Mouse (Mus musculus): ENCODE results near the gene Tas2r104. TPM values are rescaled to one million over a fixed set of nuclear protein-coding genes. Genes with fewer than 3 reads are reported as not detected.

The Tas2r104 gene
- not detected in 2 replicates for polyA plus RNA-seq (2014; fragmentation: Nextera tagmentation; extraction: Ambion mirVana)

- ATAC-seq (ENCODE audit: low read depth): no peak
- WGBS: 88% methylated on average over 1 of the region's 1 CpGs
- DNase-seq (ENCODE audit: low spot score): no peak
Observed at GRCm38 (mm10) chr6:131685644-131686043, at the start of gene Tas2r104. TSS of gene Tas2r104 (minus strand) at chr6:131685744.

GRCm38 (mm10) chr6:131712803-131713202, 27.3 kb upstream of the Tas2r104 start:
- Histone ChIP-seq H3K27ac (replicated peaks; ENCODE audit: low read depth, low read length) (no peak overlapping the region), H3K9ac (ENCODE audit: low read depth, low read length) (no peak overlapping the region), H3K4me1 (ENCODE audit: control insufficient read depth, insufficient read depth, low read length) (no peaks in the 10 kb centered on the region), H3K4me3 (ENCODE audit: low read depth, low read length) (no peak overlapping the region), H3K36me3 (ENCODE audit: control insufficient read depth, insufficient read depth, low read length) (no peaks in the 10 kb centered on the region), H3K27me3 (replicated peaks; ENCODE audit: control insufficient read depth, insufficient read depth, low read length) (no peaks in the 10 kb centered on the region), H3K4me2 (ENCODE audit: low read depth, low read length) (no peak overlapping the region), H3K9me3 (ENCODE audit: control insufficient read depth, low read length) (no peaks in the 10 kb centered on the region; the same call in 1 of the 2 replicates)
- 52% methylated on average over 7 of the region's 7 CpGs for WGBS
- DNase-seq (ENCODE audit: low spot score) (no peak), ATAC-seq (ENCODE audit: low read depth) (no peak)

More at GRCm38 (mm10) chr6:131685644-131686043, at the start of gene Tas2r104:
- Histone ChIP-seq H3K27ac (replicated peaks; ENCODE audit: low read depth, low read length) (no peak within 1 kb of the TSS), H3K9me3 (ENCODE audit: control insufficient read depth, low read length) (peaks cover 6% of the 10 kb centered on the region; the same call in 1 of the 2 replicates), H3K4me3 (ENCODE audit: low read depth, low read length) (no peak within 1 kb of the TSS), H3K4me1 (ENCODE audit: control insufficient read depth, insufficient read depth, low read length) (no peaks in the 10 kb centered on the region), H3K36me3 (ENCODE audit: control insufficient read depth, insufficient read depth, low read length) (no peaks in the 10 kb centered on the region), H3K27me3 (replicated peaks; ENCODE audit: control insufficient read depth, insufficient read depth, low read length) (no peaks in the 10 kb centered on the region), H3K9ac (ENCODE audit: low read depth, low read length) (no peak within 1 kb of the TSS), H3K4me2 (ENCODE audit: low read depth, low read length) (no peak within 1 kb of the TSS)

- Histone ChIP-seq H3K4me2 (ENCODE audit: low read depth, low read length) (no peak within 1 kb of the TSS), H3K4me3 (ENCODE audit: low read depth, low read length) (no peak within 1 kb of the TSS), H3K27me3 (replicated peaks; ENCODE audit: control insufficient read depth, insufficient read depth, low read length) (no peaks in the 10 kb centered on the region), H3K27ac (replicated peaks; ENCODE audit: low read depth, low read length) (no peak within 1 kb of the TSS), H3K9ac (ENCODE audit: low read depth, low read length) (no peak within 1 kb of the TSS), H3K9me3 (ENCODE audit: control insufficient read depth, low read length) (peaks cover 12% of the 10 kb centered on the region; the same call in 1 of the 2 replicates), H3K36me3 (ENCODE audit: control insufficient read depth, insufficient read depth, low read length) (no peaks in the 10 kb centered on the region), H3K4me1 (ENCODE audit: control insufficient read depth, insufficient read depth, low read length) (no peaks in the 10 kb centered on the region)
- DNase-seq (ENCODE audit: low spot score) (no peak), ATAC-seq (ENCODE audit: low read depth) (no peak)
Observed at GRCm38 (mm10) chr6:131689963-131690362, 4.4 kb upstream of the Tas2r104 start, which contains the start of gene Tas2r114. TSS of gene Tas2r114 (minus strand) at chr6:131690063.

GRCm38 (mm10) chr6:131687395-131687794, 1.9 kb upstream of the Tas2r104 start, which contains the start of gene Tas2r105:
TSS of gene Tas2r105 (minus strand) at chr6:131687495.
- H3K9me3 ChIP-seq (ENCODE audit: control insufficient read depth, low read length): peaks cover 12% of the 10 kb centered on the region; the same call in 1 of the 2 replicates
- DNase-seq (ENCODE audit: low spot score) (no peak), ATAC-seq (ENCODE audit: low read depth) (no peak)
- WGBS: 64% methylated on average over 1 of the region's 1 CpGs
- no peaks in the 10 kb centered on the region for H3K36me3 ChIP-seq (ENCODE audit: control insufficient read depth, insufficient read depth, low read length)
- H3K27ac ChIP-seq (replicated peaks; ENCODE audit: low read depth, low read length): no peak within 1 kb of the TSS
- no peaks in the 10 kb centered on the region for H3K4me1 ChIP-seq (ENCODE audit: control insufficient read depth, insufficient read depth, low read length)
- H3K4me3 ChIP-seq (ENCODE audit: low read depth, low read length): no peak within 1 kb of the TSS
- H3K9ac ChIP-seq (ENCODE audit: low read depth, low read length): no peak within 1 kb of the TSS
- no peaks in the 10 kb centered on the region for H3K27me3 ChIP-seq (replicated peaks; ENCODE audit: control insufficient read depth, insufficient read depth, low read length)
- no peak within 1 kb of the TSS for H3K4me2 ChIP-seq (ENCODE audit: low read depth, low read length)

- DNase-seq (ENCODE audit: low spot score) (no peak), ATAC-seq (ENCODE audit: low read depth) (no peak)
- no peaks in the 10 kb centered on the region for H3K27me3 ChIP-seq (replicated peaks; ENCODE audit: control insufficient read depth, insufficient read depth, low read length)
- H3K4me1 ChIP-seq (ENCODE audit: control insufficient read depth, insufficient read depth, low read length): no peaks in the 10 kb centered on the region
- H3K4me3 ChIP-seq (ENCODE audit: low read depth, low read length): no peak within 1 kb of the TSS
- no peak within 1 kb of the TSS for H3K27ac ChIP-seq (replicated peaks; ENCODE audit: low read depth, low read length)
- H3K9ac ChIP-seq (ENCODE audit: low read depth, low read length): no peak within 1 kb of the TSS
- peaks cover 20% of the 10 kb centered on the region; the same call in 1 of the 2 replicates for H3K9me3 ChIP-seq (ENCODE audit: control insufficient read depth, low read length)
- no peaks in the 10 kb centered on the region for H3K36me3 ChIP-seq (ENCODE audit: control insufficient read depth, insufficient read depth, low read length)
- H3K4me2 ChIP-seq (ENCODE audit: low read depth, low read length): no peak within 1 kb of the TSS
- WGBS: 74% methylated on average over 3 of the region's 3 CpGs
Observed at GRCm38 (mm10) chr6:131678786-131679185, 6.8 kb downstream of the Tas2r104 start, which contains the start of gene Tas2r106. TSS of gene Tas2r106 (minus strand) at chr6:131678886.

- Histone ChIP-seq H3K4me3 (ENCODE audit: low read depth, low read length) (no peak within 1 kb of the TSS), H3K9ac (ENCODE audit: low read depth, low read length) (no peak within 1 kb of the TSS), H3K4me2 (ENCODE audit: low read depth, low read length) (no peak within 1 kb of the TSS), H3K4me1 (ENCODE audit: control insufficient read depth, insufficient read depth, low read length) (no peaks in the 10 kb centered on the region), H3K9me3 (ENCODE audit: control insufficient read depth, low read length) (0 out of 2 replicates have a peak, but pooled peaks cover 2% of the 10 kb centered on the region), H3K27ac (replicated peaks; ENCODE audit: low read depth, low read length) (no peak within 1 kb of the TSS), H3K27me3 (replicated peaks; ENCODE audit: control insufficient read depth, insufficient read depth, low read length) (no peaks in the 10 kb centered on the region), H3K36me3 (ENCODE audit: control insufficient read depth, insufficient read depth, low read length) (no peaks in the 10 kb centered on the region)
- DNase-seq (ENCODE audit: low spot score) (no peak), ATAC-seq (ENCODE audit: low read depth) (no peak)
Observed at GRCm38 (mm10) chr6:131660049-131660448, 25.5 kb downstream of the Tas2r104 start, which contains the start of gene Tas2r107. TSS of gene Tas2r107 (minus strand) at chr6:131660149.

Other genes with a start within 250 kb of the Tas2r104 start
- gene 5430401F13Rik, start 199.3 kb downstream of the Tas2r104 start, polyA plus RNA-seq (2014; fragmentation: Nextera tagmentation; extraction: Ambion mirVana): 0.55 and 3.7 TPM in 2 replicates
- gene Gm6619, start 199.3 kb downstream of the Tas2r104 start, polyA plus RNA-seq (2014; fragmentation: Nextera tagmentation; extraction: Ambion mirVana): 1.9 and 6.4 TPM in 2 replicates
- gene Tas2r130, start 54.8 kb downstream of the Tas2r104 start, polyA plus RNA-seq (2014; fragmentation: Nextera tagmentation; extraction: Ambion mirVana): not detected in 2 replicates
- not detected in 2 replicates for gene Tas2r107, start 25.6 kb downstream of the Tas2r104 start, polyA plus RNA-seq (2014; fragmentation: Nextera tagmentation; extraction: Ambion mirVana)
- gene Tas2r106, start 6.9 kb downstream of the Tas2r104 start, polyA plus RNA-seq (2014; fragmentation: Nextera tagmentation; extraction: Ambion mirVana): not detected in 2 replicates
- not detected in 2 replicates for gene Tas2r105, start 1.8 kb upstream of the Tas2r104 start, polyA plus RNA-seq (2014; fragmentation: Nextera tagmentation; extraction: Ambion mirVana)
- gene Tas2r114, start 4.3 kb upstream of the Tas2r104 start, polyA plus RNA-seq (2014; fragmentation: Nextera tagmentation; extraction: Ambion mirVana): not detected in 2 replicates

All from embryonic facial prominence, embryonic 14.5 days (tissue).